Mouse (Mus musculus): ENCODE results near the gene Rassf4. TPM values are rescaled to one million over a fixed set of nuclear protein-coding genes. Genes with fewer than 3 reads are reported as not detected.

The Rassf4 gene
- polyA plus RNA-seq, 1 experiment from 2014 or later = 6.2 TPM

- H3K9ac ChIP-seq (ENCODE audit: low read length) = no peak overlapping the region
- H3K9me3 ChIP-seq (replicated peaks; ENCODE audit: control insufficient read depth, low read length) = no peaks in the 10 kb centered on the region
- H3K27me3 ChIP-seq (ENCODE audit: control insufficient read depth, insufficient read depth, low read length) = no peaks in the 10 kb centered on the region
- H3K27ac ChIP-seq (ENCODE audit: low read length) = no peak overlapping the region
- 75% methylated on average over 3 of the region's 3 CpGs for WGBS
- no peaks in the 10 kb centered on the region for H3K36me3 ChIP-seq (ENCODE audit: control insufficient read depth, insufficient read depth)
- no peak overlapping the region for H3K4me3 ChIP-seq (ENCODE audit: low read length)
- H3K4me2 ChIP-seq (ENCODE audit: low read depth, low read length) = no peak overlapping the region
- ATAC-seq (replicated peaks; ENCODE audit: extremely low read depth, insufficient read depth, low FRiP score) = no peak
- H3K4me1 ChIP-seq (ENCODE audit: control insufficient read depth, insufficient read depth, low read length) = peaks cover 14% of the 10 kb centered on the region
Observed at GRCm38 (mm10) chr6:116666892-116667291, 6.9 kb downstream of the Rassf4 start.

- ATAC-seq (replicated peaks; ENCODE audit: extremely low read depth, insufficient read depth, low FRiP score) = no peak
- H3K27me3 ChIP-seq (ENCODE audit: control insufficient read depth, insufficient read depth, low read length) = no peaks in the 10 kb centered on the region
- whole genome bisulfite sequencing = 84% methylated on average over 12 of the region's 12 CpGs
Observed at GRCm38 (mm10) chr6:116666085-116666750, 7.5 kb downstream of the Rassf4 start.

GRCm38 (mm10) chr6:116664830-116665229 lies 8.9 kb downstream of the Rassf4 start:
- no peaks in the 10 kb centered on the region; the same call in none of the 2 replicates for H3K4me1 ChIP-seq (ENCODE audit: control insufficient read depth, insufficient read depth, low read length)
- H3K4me2 ChIP-seq (ENCODE audit: low read depth, low read length) = no peak overlapping the region
- 74% methylated on average over 3 of the region's 3 CpGs for WGBS
- H3K36me3 ChIP-seq (ENCODE audit: control insufficient read depth, insufficient read depth) = no peaks in the 10 kb centered on the region
- H3K27me3 ChIP-seq (ENCODE audit: control insufficient read depth, insufficient read depth, low read length) = no peaks in the 10 kb centered on the region
- H3K27ac ChIP-seq (ENCODE audit: low read length) = peak overlapping the region; percentile 7; the same call in 1 of the 2 replicates
- no peaks in the 10 kb centered on the region for H3K9me3 ChIP-seq (replicated peaks; ENCODE audit: control insufficient read depth, low read length)
- ATAC-seq (replicated peaks; ENCODE audit: extremely low read depth, insufficient read depth, low FRiP score) = no peak
- no peak overlapping the region for H3K9ac ChIP-seq (ENCODE audit: low read length)
- no peak overlapping the region for H3K4me3 ChIP-seq (ENCODE audit: low read length)

More at GRCm38 (mm10) chr6:116666085-116666750, 7.5 kb downstream of the Rassf4 start:
- H3K9me3 ChIP-seq (replicated peaks; ENCODE audit: control insufficient read depth, low read length) = no peaks in the 10 kb centered on the region
- peaks cover 11% of the 10 kb centered on the region for H3K4me1 ChIP-seq (ENCODE audit: control insufficient read depth, insufficient read depth, low read length)
- no peak overlapping the region for H3K4me3 ChIP-seq (ENCODE audit: low read length)
- no peaks in the 10 kb centered on the region for H3K36me3 ChIP-seq (ENCODE audit: control insufficient read depth, insufficient read depth)
- H3K4me2 ChIP-seq (ENCODE audit: low read depth, low read length) = no peak overlapping the region
- no peak overlapping the region for H3K27ac ChIP-seq (ENCODE audit: low read length)
- H3K9ac ChIP-seq (ENCODE audit: low read length) = no peak overlapping the region

- Histone ChIP-seq H3K36me3 (ENCODE audit: control insufficient read depth, insufficient read depth) (no peaks in the 10 kb centered on the region), H3K27ac (ENCODE audit: low read length) (no peak overlapping the region), H3K4me2 (ENCODE audit: low read depth, low read length) (no peak overlapping the region), H3K4me3 (ENCODE audit: low read length) (no peak overlapping the region), H3K27me3 (ENCODE audit: control insufficient read depth, insufficient read depth, low read length) (no peaks in the 10 kb centered on the region), H3K9ac (ENCODE audit: low read length) (no peak overlapping the region), H3K4me1 (ENCODE audit: control insufficient read depth, insufficient read depth, low read length) (no peaks in the 10 kb centered on the region; the same call in none of the 2 replicates), H3K9me3 (replicated peaks; ENCODE audit: control insufficient read depth, low read length) (no peaks in the 10 kb centered on the region)
- WGBS = 78% methylated on average over 6 of the region's 6 CpGs
- ATAC-seq (replicated peaks; ENCODE audit: extremely low read depth, insufficient read depth, low FRiP score) = no peak
Observed at GRCm38 (mm10) chr6:116664031-116664430, 9.7 kb downstream of the Rassf4 start.

- H3K36me3 ChIP-seq (ENCODE audit: control insufficient read depth, insufficient read depth) = no peaks in the 10 kb centered on the region
- no peak for ATAC-seq (replicated peaks; ENCODE audit: extremely low read depth, insufficient read depth, low FRiP score)
- no peaks in the 10 kb centered on the region for H3K9me3 ChIP-seq (replicated peaks; ENCODE audit: control insufficient read depth, low read length)
- H3K27ac ChIP-seq (ENCODE audit: low read length) = no peak overlapping the region
- no peaks in the 10 kb centered on the region for H3K27me3 ChIP-seq (ENCODE audit: control insufficient read depth, insufficient read depth, low read length)
- H3K9ac ChIP-seq (ENCODE audit: low read length) = no peak overlapping the region
- no peaks in the 10 kb centered on the region; the same call in none of the 2 replicates for H3K4me1 ChIP-seq (ENCODE audit: control insufficient read depth, insufficient read depth, low read length)
- no peak overlapping the region for H3K4me2 ChIP-seq (ENCODE audit: low read depth, low read length)
- H3K4me3 ChIP-seq (ENCODE audit: low read length) = no peak overlapping the region
- 79% methylated on average over 2 of the region's 2 CpGs for WGBS
Observed at GRCm38 (mm10) chr6:116663364-116663763, 10.4 kb downstream of the Rassf4 start.

GRCm38 (mm10) chr6:116653684-116654454 lies 19.9 kb downstream of the Rassf4 start:
- H3K9me3 ChIP-seq (replicated peaks; ENCODE audit: control insufficient read depth, low read length) = no peaks in the 10 kb centered on the region
- no peaks in the 10 kb centered on the region for H3K27me3 ChIP-seq (ENCODE audit: control insufficient read depth, insufficient read depth, low read length)
- WGBS = 49% methylated on average over 9 of the region's 9 CpGs
- no peaks in the 10 kb centered on the region for H3K36me3 ChIP-seq (ENCODE audit: control insufficient read depth, insufficient read depth)
- no peak overlapping the region for H3K9ac ChIP-seq (ENCODE audit: low read length)
- peaks cover 19% of the 10 kb centered on the region for H3K4me1 ChIP-seq (ENCODE audit: control insufficient read depth, insufficient read depth, low read length)
- H3K4me3 ChIP-seq (ENCODE audit: low read length) = no peak overlapping the region
- ATAC-seq (replicated peaks; ENCODE audit: extremely low read depth, insufficient read depth, low FRiP score) = no peak
- H3K4me2 ChIP-seq (ENCODE audit: low read depth, low read length) = no peak overlapping the region
- peak overlapping the region; percentile 1; the same call in 1 of the 2 replicates for H3K27ac ChIP-seq (ENCODE audit: low read length)

- no peak for ATAC-seq (replicated peaks; ENCODE audit: extremely low read depth, insufficient read depth, low FRiP score)
- Histone ChIP-seq H3K27ac (ENCODE audit: low read length) (peak overlapping the region; percentile 7; the same call in 1 of the 2 replicates), H3K4me3 (ENCODE audit: low read length) (no peak overlapping the region), H3K36me3 (ENCODE audit: control insufficient read depth, insufficient read depth) (no peaks in the 10 kb centered on the region), H3K4me2 (ENCODE audit: low read depth, low read length) (peak overlapping the region; percentile 68; the same call in 1 of the 2 replicates), H3K4me1 (ENCODE audit: control insufficient read depth, insufficient read depth, low read length) (peaks cover 19% of the 10 kb centered on the region), H3K27me3 (ENCODE audit: control insufficient read depth, insufficient read depth, low read length) (no peaks in the 10 kb centered on the region), H3K9me3 (replicated peaks; ENCODE audit: control insufficient read depth, low read length) (no peaks in the 10 kb centered on the region), H3K9ac (ENCODE audit: low read length) (peak overlapping the region; percentile 18)
- WGBS = 72% methylated on average over 3 of the region's 3 CpGs
Observed at GRCm38 (mm10) chr6:116653191-116653590, 20.6 kb downstream of the Rassf4 start.

GRCm38 (mm10) chr6:116651437-116652118 lies 22.2 kb downstream of the Rassf4 start:
- peak overlapping the region; percentile 81 for H3K9ac ChIP-seq (ENCODE audit: low read length)
- peak overlapping the region; percentile 68 for H3K4me2 ChIP-seq (ENCODE audit: low read depth, low read length)
- peak; percentile 38; the same call in 1 of the 2 replicates for ATAC-seq (replicated peaks; ENCODE audit: extremely low read depth, insufficient read depth, low FRiP score)
- peak overlapping the region; percentile 62 for H3K4me3 ChIP-seq (ENCODE audit: low read length)
- no peaks in the 10 kb centered on the region for H3K36me3 ChIP-seq (ENCODE audit: control insufficient read depth, insufficient read depth)
- WGBS = 44% methylated on average over 20 of the region's 20 CpGs
- no peaks in the 10 kb centered on the region for H3K27me3 ChIP-seq (ENCODE audit: control insufficient read depth, insufficient read depth, low read length)
- no peaks in the 10 kb centered on the region for H3K9me3 ChIP-seq (replicated peaks; ENCODE audit: control insufficient read depth, low read length)
- H3K27ac ChIP-seq (ENCODE audit: low read length) = peak overlapping the region; percentile 96
- H3K4me1 ChIP-seq (ENCODE audit: control insufficient read depth, insufficient read depth, low read length) = peaks cover 22% of the 10 kb centered on the region
